Mouse (Mus musculus) heart, embryonic 16.5 days (tissue): ENCODE data around the gene Mtmr4. TPM values are rescaled to one million over a fixed set of nuclear protein-coding genes. Genes with fewer than 3 reads are reported as not detected.
A peak's percentile ranks its signal among the peaks of the same experiment; 100 is the strongest.

Experiments
- ATAC-seq: fragments of 200-750 bp; cut with Nextera tagmentation; replicated peaks from 2 replicates; pipeline ENCODE4 v1.8.0; 2017; ENCODE audit warnings: moderate number of reproducible peaks; ENCODE audit not compliant: insufficient read depth, low FRiP score; ENCODE audit errors: extremely low read depth
- H3K27ac ChIP-seq: fragments of 300-500 bp; sonication (generic); 2 replicates; pipeline ENCODE4 v1.5.1; 2014; ENCODE audit warnings: mild to moderate bottlenecking, low read length, control low read depth, moderate library complexity
- H3K27me3 ChIP-seq: fragments of 300-500 bp; sonication (generic); 2 replicates; pipeline ENCODE4 v1.6.1; 2014; ENCODE audit warnings: low read length, mixed read lengths; ENCODE audit not compliant: control insufficient read depth, insufficient read depth
- H3K36me3 ChIP-seq: fragments of 300-500 bp; sonication (generic); 2 replicates; pipeline ENCODE4 v1.6.1; 2014; ENCODE audit not compliant: control insufficient read depth, insufficient read depth
- H3K4me1 ChIP-seq: fragments of 300-500 bp; sonication (generic); 2 replicates; pipeline ENCODE4 v1.6.1; 2014; ENCODE audit warnings: low read length, mixed read lengths; ENCODE audit not compliant: control insufficient read depth, insufficient read depth
- H3K4me2 ChIP-seq: fragments of 300-500 bp; sonication (generic); 2 replicates; pipeline ENCODE4 v1.6.1; 2014; ENCODE audit warnings: low read depth, mild to moderate bottlenecking, control low read depth, low read length
- H3K4me3 ChIP-seq: fragments of 300-500 bp; sonication (generic); 2 replicates; pipeline ENCODE4 v1.5.1; 2014; ENCODE audit warnings: mild to moderate bottlenecking, control low read depth, low read length
- H3K9ac ChIP-seq: fragments of 300-500 bp; sonication (generic); 2 replicates; pipeline ENCODE4 v1.6.1; 2014; ENCODE audit warnings: low read length, control low read depth
- H3K9me3 ChIP-seq: fragments of 300-500 bp; sonication (generic); replicated peaks from 2 replicates; pipeline ENCODE4 v1.6.1; 2016; ENCODE audit warnings: low read length; ENCODE audit not compliant: control insufficient read depth
- WGBS: fragments of 180-500 bp; shearing (Covaris S2); extraction: QIAGEN DNeasy Blood & Tissue Kit; methylation state at CpG from one replicate; pipeline ENCODE4 v1.1.7; 2014; 5-methylcytosine and 5-hydroxymethylcytosine counted together
- polyA plus RNA-seq: library from polyadenylated mRNA; unstranded; fragments of >200 nt; fragmentation: Nextera tagmentation; extraction: Ambion mirVana; gene quantifications from 2 replicates; pipeline ENCODE4 v1.2.1, GENCODE M21; 2015

Gene Mtmr4
- polyA plus RNA-seq, 1 experiment from 2014 or later = 14.8 TPM

- Histone ChIP-seq H3K27ac (peak overlapping the region; percentile 91), H3K4me3 (peak overlapping the region; percentile 84), H3K4me1 (peaks cover 34% of the 10 kb centered on the region), H3K9ac (peak overlapping the region; percentile 96), H3K4me2 (peak overlapping the region; percentile 83), H3K9me3 (no peaks in the 10 kb centered on the region), H3K27me3 (no peaks in the 10 kb centered on the region), H3K36me3 (no peaks in the 10 kb centered on the region)
- no peak for ATAC-seq
- 3% methylated on average over 25 of the region's 25 CpGs for WGBS
These were observed 979 bp upstream of the Mtmr4 start for GRCm38 (mm10) chr11:87590841-87591525.

DNA sequence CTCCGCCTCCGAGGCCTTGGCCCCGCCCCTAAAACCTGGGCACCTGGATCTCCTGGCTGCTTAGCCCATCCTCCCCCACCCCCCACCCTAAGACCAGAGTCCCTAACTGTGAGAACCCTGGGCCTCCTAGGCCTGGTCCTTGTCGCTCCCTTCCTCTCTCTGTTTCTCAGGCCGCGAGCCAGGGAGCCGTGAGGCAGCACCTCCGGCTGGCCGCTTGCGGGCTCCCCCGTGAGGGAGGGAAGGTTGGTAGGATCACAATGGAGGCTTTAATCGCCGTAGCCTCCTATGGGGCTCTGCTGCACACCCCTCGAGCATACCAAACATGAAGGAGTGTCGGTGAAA lies 363 bp downstream of the Mtmr4 start:
- H3K4me2 ChIP-seq = peak overlapping the region; percentile 89
- peak overlapping the region; percentile 93 for H3K27ac ChIP-seq
- WGBS = under 1% methylated on average over 15 of the region's 15 CpGs
- H3K36me3 ChIP-seq = peaks cover 5% of the 10 kb centered on the region; the same call in 1 of the 2 replicates
- H3K4me1 ChIP-seq = peaks cover 40% of the 10 kb centered on the region
- H3K9me3 ChIP-seq = no peaks in the 10 kb centered on the region
- ATAC-seq = no peak
- peak overlapping the region; percentile 84 for H3K4me3 ChIP-seq
- no peaks in the 10 kb centered on the region for H3K27me3 ChIP-seq
- peak overlapping the region; percentile 86 for H3K9ac ChIP-seq

DNA sequence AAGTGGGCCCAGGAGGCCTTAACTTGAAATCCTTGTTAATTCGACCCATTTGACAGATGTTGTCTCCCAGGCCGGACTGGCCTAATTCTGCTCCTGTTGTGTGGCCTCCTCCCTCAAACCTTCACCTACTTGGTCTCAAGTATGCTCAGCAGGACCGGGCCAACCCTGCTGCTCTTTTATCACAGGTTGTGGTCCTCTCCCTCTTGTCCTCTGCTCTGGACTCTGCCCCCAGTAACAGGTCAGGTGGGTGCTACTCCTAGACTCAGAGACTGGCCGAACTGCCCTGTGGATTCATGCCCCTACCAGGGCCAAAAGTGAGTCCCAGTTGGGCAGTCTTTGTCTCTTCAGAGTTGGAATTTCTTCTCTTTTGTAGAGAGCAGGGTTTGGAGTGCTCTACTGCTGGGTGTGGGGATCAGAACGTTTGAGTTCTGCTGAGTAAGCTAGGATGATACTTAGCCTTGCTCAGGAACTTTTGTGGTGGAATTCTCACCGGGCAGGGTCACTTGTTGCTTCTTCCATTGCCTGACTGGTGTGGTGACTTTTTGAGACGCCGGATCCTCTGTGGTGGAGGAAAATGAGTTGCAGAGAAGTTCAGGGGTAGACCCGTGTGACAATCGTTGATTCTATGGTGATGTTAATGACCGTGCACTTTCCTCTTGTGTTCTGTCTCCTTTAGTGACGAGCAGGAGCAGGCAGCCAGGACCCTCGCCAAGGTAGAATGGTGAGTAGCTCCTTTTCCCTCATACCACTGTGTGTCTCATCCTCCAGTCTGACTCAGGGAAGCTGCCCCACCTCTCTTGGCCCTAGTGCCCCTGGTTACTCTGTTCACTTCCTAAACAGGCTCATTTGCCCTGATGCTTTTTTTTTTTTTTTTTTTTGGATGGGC lies 994 bp downstream of the Mtmr4 start:
- Histone ChIP-seq H3K27me3 (no peaks in the 10 kb centered on the region), H3K4me1 (peaks cover 40% of the 10 kb centered on the region), H3K9ac (peak overlapping the region; percentile 86), H3K4me2 (peak overlapping the region; percentile 89), H3K36me3 (peaks cover 10% of the 10 kb centered on the region; the same call in 1 of the 2 replicates), H3K4me3 (peak overlapping the region; percentile 84), H3K27ac (peak overlapping the region; percentile 93), H3K9me3 (no peaks in the 10 kb centered on the region)
- no peak for ATAC-seq
- WGBS = 38% methylated on average over 13 of the region's 13 CpGs

- 3% methylated on average over 32 of the region's 37 CpGs for WGBS
- peak overlapping the region; percentile 99 for H3K4me2 ChIP-seq
- ATAC-seq = peak; percentile 53
- peaks cover 29% of the 10 kb centered on the region for H3K36me3 ChIP-seq
- no peaks in the 10 kb centered on the region for H3K27me3 ChIP-seq
- peak overlapping the region; percentile 77 for H3K4me3 ChIP-seq
- H3K4me1 ChIP-seq = peaks cover 30% of the 10 kb centered on the region
- H3K9ac ChIP-seq = peak overlapping the region; percentile 86
- peak overlapping the region; percentile 64 for H3K27ac ChIP-seq
- no peaks in the 10 kb centered on the region for H3K9me3 ChIP-seq
These were observed 3.4 kb downstream of the Mtmr4 start for GRCm38 (mm10) chr11:87595327-87595841.

DNA sequence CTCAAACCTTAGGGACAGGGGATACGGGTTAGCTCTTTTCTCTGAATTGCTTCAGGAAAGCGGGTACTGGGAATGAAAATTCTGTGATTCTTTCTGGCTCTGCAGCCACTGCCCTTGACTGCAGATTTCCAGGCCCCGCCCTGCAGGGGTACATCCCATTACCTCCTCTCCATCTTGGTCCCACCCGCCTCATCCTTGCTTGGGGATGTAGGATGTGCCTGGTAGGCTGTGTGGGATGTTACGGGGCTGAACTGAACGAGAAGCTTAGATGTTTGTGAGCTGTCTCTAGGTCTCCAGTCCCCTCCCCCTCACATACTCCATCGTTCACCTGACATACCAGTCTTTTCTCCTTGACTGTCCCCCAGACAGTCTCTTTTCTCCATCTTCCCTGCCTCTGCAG lies 4.0 kb downstream of the Mtmr4 start:
- H3K4me3 ChIP-seq = peak overlapping the region; percentile 77
- ATAC-seq = no peak
- peaks cover 26% of the 10 kb centered on the region for H3K4me1 ChIP-seq
- peaks cover 35% of the 10 kb centered on the region for H3K36me3 ChIP-seq
- peak overlapping the region; percentile 99 for H3K4me2 ChIP-seq
- H3K27me3 ChIP-seq = no peaks in the 10 kb centered on the region
- peak overlapping the region; percentile 86 for H3K9ac ChIP-seq
- no peaks in the 10 kb centered on the region for H3K9me3 ChIP-seq
- H3K27ac ChIP-seq = peak overlapping the region; percentile 64
- 15% methylated on average over 7 of the region's 7 CpGs for WGBS

- Histone ChIP-seq H3K27ac (no peak overlapping the region), H3K4me1 (peaks cover 26% of the 10 kb centered on the region), H3K36me3 (peaks cover 40% of the 10 kb centered on the region), H3K27me3 (no peaks in the 10 kb centered on the region), H3K4me2 (peak overlapping the region; percentile 99), H3K9ac (peak overlapping the region; percentile 86; the same call in 1 of the 2 replicates), H3K4me3 (peak overlapping the region; percentile 77), H3K9me3 (no peaks in the 10 kb centered on the region)
- no peak for ATAC-seq
- WGBS = 49% methylated on average over 2 of the region's 2 CpGs
These were observed 4.5 kb downstream of the Mtmr4 start for GRCm38 (mm10) chr11:87596492-87596891.

- Histone ChIP-seq H3K4me2 (no peak overlapping the region), H3K4me3 (no peak overlapping the region)
These were observed 5.1 kb downstream of the Mtmr4 start for GRCm38 (mm10) chr11:87597061-87597460.

DNA sequence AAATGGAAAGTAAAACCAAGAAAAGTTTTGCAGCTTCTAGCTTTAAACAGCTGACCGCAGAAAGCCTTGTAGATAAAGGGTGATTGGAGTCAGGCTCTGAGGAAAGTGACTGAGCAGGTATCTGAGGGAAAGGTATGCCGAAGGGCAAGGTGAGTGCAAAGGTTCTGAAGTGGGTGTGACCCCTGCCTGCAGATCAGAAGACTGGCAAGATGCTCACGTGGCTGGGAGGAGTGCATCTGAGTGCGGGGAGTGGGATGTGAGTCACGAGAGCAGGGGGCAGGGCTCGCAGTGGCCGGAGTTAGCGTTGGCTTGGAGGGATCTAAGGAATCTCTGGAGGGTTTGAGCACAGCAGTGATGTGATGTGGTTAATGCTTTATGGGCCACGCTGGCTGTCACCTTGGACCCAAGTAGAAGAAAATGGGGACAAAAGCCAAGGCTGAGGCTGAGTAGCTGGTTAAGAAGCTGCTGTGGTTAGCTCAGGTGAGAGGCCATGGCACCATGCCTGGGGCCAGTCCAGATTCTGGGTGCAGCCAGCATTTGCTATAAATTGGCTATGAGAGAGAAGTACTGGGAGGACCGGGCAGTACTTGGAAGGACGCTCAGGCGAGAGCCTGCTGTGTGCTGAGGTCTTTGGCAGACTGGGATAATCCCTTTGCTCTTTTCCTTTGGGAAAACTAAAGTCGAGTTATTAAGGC lies 7.6 kb downstream of the Mtmr4 start:
- Histone ChIP-seq H3K4me2 (no peak overlapping the region), H3K27me3 (no peaks in the 10 kb centered on the region), H3K4me1 (peaks cover 16% of the 10 kb centered on the region), H3K4me3 (no peak overlapping the region), H3K36me3 (peaks cover 70% of the 10 kb centered on the region), H3K27ac (no peak overlapping the region), H3K9ac (no peak overlapping the region), H3K9me3 (no peaks in the 10 kb centered on the region)
- ATAC-seq = no peak
- WGBS = 88% methylated on average over 13 of the region's 13 CpGs

More at GRCm38 (mm10) chr11:87597061-87597460, 5.1 kb downstream of the Mtmr4 start:
- ATAC-seq = no peak
- Histone ChIP-seq H3K9ac (no peak overlapping the region), H3K9me3 (no peaks in the 10 kb centered on the region), H3K4me1 (peaks cover 26% of the 10 kb centered on the region), H3K27me3 (no peaks in the 10 kb centered on the region), H3K27ac (no peak overlapping the region), H3K36me3 (peaks cover 45% of the 10 kb centered on the region)
